ENCODE assay signal across 8 mouse cellular contexts in genomic region chr1:135374868-135375581, GRCm38 (mm10). TPM values are rescaled to one million over a fixed set of nuclear protein-coding genes. Genes with fewer than 3 reads are reported as not detected.
A peak's percentile ranks its signal among the peaks of the same experiment; 100 is the strongest.
DNase-seq lines count a peak whose midpoint lies in the region; ATAC-seq and TF ChIP-seq lines count a peak whose summit lies in the region.

Shisa4 (minus strand) TSS chr1:135375237.

- ATAC-seq in hindbrain, embryonic 13.5 days (ENCODE audit: low FRiP score) = peak; percentile 90
- no peak for ATAC-seq in CD4-positive, CD25-positive, alpha-beta regulatory T cell, adult 4 months

- TF ChIP-seq CTCF in left cerebral cortex, adult 2 months (IDR thresholded peaks at IDR 0.05) = no peak; the same call in 1 of the 2 replicates

- intact Hi-C loops in left cerebral cortex, adult 2 months (cut with DNase I) = no loop called here

- peak; percentile 68 for DNase-seq in adipocyte (ENCODE audit: low spot score)
- peak; percentile 87 to 93 for DNase-seq in cerebellum, postnatal 10 days
- peak; percentile 58 to 62 for DNase-seq in frontal cortex, postnatal 25 days (ENCODE audit: low spot score in 2 of 2)
- DNase-seq in left cerebral cortex, adult 2 months (ENCODE audit: extremely low spot score in 1 of 2, low spot score in 2 of 2) = peak; percentile 80 to 82
- peak; percentile 37 for DNase-seq in lung, postnatal 25 days (ENCODE audit: low spot score)
- peak; percentile 44 for DNase-seq in retina, postnatal 7 days (ENCODE audit: low read depth, low spot score)

- H3K9me3 ChIP-seq in hindbrain, embryonic 13.5 days = no peaks in the 10 kb centered on the region

- peak within 1 kb of the TSS; percentile 84 for H3K4me2 ChIP-seq in hindbrain, embryonic 13.5 days

- no peaks in the 10 kb centered on the region for H3K27me3 ChIP-seq in hindbrain, embryonic 13.5 days

- H3K9ac ChIP-seq in hindbrain, embryonic 13.5 days = peak within 1 kb of the TSS; percentile 92

- WGBS in hindbrain, embryonic 13.5 days = 2% methylated on average over 31 of the region's 38 CpGs

- peaks cover 44% of the 10 kb centered on the region for H3K4me1 ChIP-seq in hindbrain, embryonic 13.5 days (replicated peaks)

- H3K27ac ChIP-seq in hindbrain, embryonic 13.5 days = peak within 1 kb of the TSS; percentile 81
- H3K27ac ChIP-seq in left cerebral cortex, adult 2 months = peak within 1 kb of the TSS; percentile 98

- H3K36me3 ChIP-seq in hindbrain, embryonic 13.5 days = no peaks in the 10 kb centered on the region

- H3K4me3 ChIP-seq in hindbrain, embryonic 13.5 days = peak within 1 kb of the TSS; percentile 74
- peak within 1 kb of the TSS; percentile 56 for H3K4me3 ChIP-seq in left cerebral cortex, adult 2 months

RNA-seq across cellular contexts. Expression of gene Shisa4, which starts in this region (rescaled TPM):
- polyA plus RNA-seq in hindbrain, embryonic 13.5 days (2015; fragmentation: Nextera tagmentation; extraction: Ambion mirVana) = 84.2 and 89.9 TPM in 2 replicates
- 100 to 1,000 TPM; 172 to 174 TPM for total RNA-seq in left cerebral cortex, adult 2 months (2021)
- polyA plus RNA-seq in CD4-positive, CD25-positive, alpha-beta regulatory T cell, adult 4 months (2017; shearing (Covaris generic)) = under 1 TPM in 1 of 2 experiments, not detected in 1; 0.36 TPM

Comparison
In these comparisons a context has a peak if more than half of its experiments do, and no peak if none do; other contexts are left out.
1. RNA of gene Shisa4 (polyA plus RNA-seq): 84.2 to 89.9 TPM in hindbrain, embryonic 13.5 days; 0.36 TPM in CD4-positive, CD25-positive, alpha-beta regulatory T cell, adult 4 months; every median in the first group is over 10 times any median in the second.
2. DNase-seq: peak in every context shown above with its lines; median percentile 90 in cerebellum, postnatal 10 days; 81 in left cerebral cortex, adult 2 months; 68 in adipocyte; 60 in frontal cortex, postnatal 25 days; 44 in retina, postnatal 7 days; 37 in lung, postnatal 25 days.